Mouse (Mus musculus) kidney, adult 2 months (tissue): ENCODE data around the gene Fry. TPM values are rescaled to one million over a fixed set of nuclear protein-coding genes. Genes with fewer than 3 reads are reported as not detected.
A peak's percentile ranks its signal among the peaks of the same experiment; 100 is the strongest.

ENCODE experiments used
- DNase-seq: peaks from one replicate; pipeline ENCODE4 v3.0.0; 2021
- H3K27ac ChIP-seq: fragments of 200-500 bp; 2 replicates; pipeline ENCODE4 v1.5.1; 2012; ENCODE audit warnings: low read depth, low read length, control low read depth, inconsistent platforms; ENCODE audit not compliant: insufficient read depth
- H3K27me3 ChIP-seq: fragments of 200-500 bp; replicated peaks from 2 replicates; pipeline ENCODE4 v1.6.1; 2012; ENCODE audit warnings: mild to moderate bottlenecking, moderate library complexity, low read length, inconsistent platforms; ENCODE audit not compliant: control insufficient read depth, insufficient read depth
- H3K36me3 ChIP-seq: fragments of 200-500 bp; 2 replicates; pipeline ENCODE4 v1.6.1; 2012; ENCODE audit warnings: mild to moderate bottlenecking, moderate library complexity, low read length, inconsistent platforms; ENCODE audit not compliant: control insufficient read depth, insufficient read depth
- H3K4me1 ChIP-seq: fragments of 200-500 bp; 2 replicates; pipeline ENCODE4 v1.6.1; 2011; ENCODE audit warnings: low read length; ENCODE audit not compliant: control insufficient read depth, insufficient read depth
- H3K4me3 ChIP-seq: fragments of 200-500 bp; 2 replicates; pipeline ENCODE4 v1.5.1; 2011; ENCODE audit warnings: mild to moderate bottlenecking, low read depth, low read length, control low read depth; ENCODE audit not compliant: insufficient read depth
- CTCF ChIP-seq: fragments of 200-500 bp; conservative IDR thresholded peaks from 2 replicates; pipeline ENCODE4 v1.5.1; 2011; ENCODE audit warnings: low read depth, mild to moderate bottlenecking, control low read depth, low read length, moderate library complexity, mixed read lengths; ENCODE audit not compliant: insufficient read depth, insufficient read length
- POLR2A ChIP-seq: fragments of 200-500 bp; IDR thresholded peaks from one replicate; pipeline ENCODE4 v1.6.1; 2011; ENCODE audit warnings: low read depth, low read length, control low read depth
- WGBS: fragments of 180-500 bp; shearing (Covaris S2); methylation state at CpG from one replicate; pipeline ENCODE4 v1.1.7; 2018; 5-methylcytosine and 5-hydroxymethylcytosine counted together
- polyA plus RNA-seq: library from polyadenylated mRNA; depleted of rRNA; stranded (reverse); fragments of >200 nt; gene quantifications from 2 replicates; pipeline ENCODE4 v1.2.3, GENCODE M21; 2012; rRNA removed

The Fry gene
- polyA plus RNA-seq, 1 experiment = 12.9 TPM

DNA sequence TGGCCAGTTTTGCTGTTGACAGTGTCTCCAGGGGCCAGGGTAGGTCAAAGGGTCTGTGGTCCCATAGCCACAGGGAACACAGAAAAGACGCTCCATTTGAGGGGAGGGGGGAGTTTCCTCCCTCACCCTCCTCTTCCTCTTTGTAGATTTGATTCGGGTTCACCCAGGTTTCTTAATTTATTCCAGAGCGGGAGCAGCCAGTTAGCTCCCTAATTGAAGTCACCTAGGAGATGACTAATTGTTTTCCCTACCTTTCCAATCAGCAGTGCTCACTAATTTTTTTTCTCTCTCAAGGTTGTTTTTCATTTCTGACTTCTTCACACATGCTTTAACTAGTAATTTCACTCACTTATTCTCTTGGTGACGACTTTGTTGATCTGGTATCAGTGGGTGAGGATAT lies 399.6 kb downstream of the Fry start, which contains the start of gene Zar1l:
Gene Zar1l (minus strand): TSS at position 101 of the 400 bp plus-strand sequence.
- no peaks in the 10 kb centered on the region for H3K36me3 ChIP-seq
- H3K27ac ChIP-seq = no peak within 1 kb of the TSS
- no peaks in the 10 kb centered on the region for H3K4me1 ChIP-seq
- WGBS = 53% methylated on average over 4 of the region's 4 CpGs
- DNase-seq = no peak
- H3K4me3 ChIP-seq = no peak within 1 kb of the TSS
- H3K27me3 ChIP-seq = no peaks in the 10 kb centered on the region
- TF ChIP-seq POLR2A = no peak
- no peak for TF ChIP-seq CTCF

DNA sequence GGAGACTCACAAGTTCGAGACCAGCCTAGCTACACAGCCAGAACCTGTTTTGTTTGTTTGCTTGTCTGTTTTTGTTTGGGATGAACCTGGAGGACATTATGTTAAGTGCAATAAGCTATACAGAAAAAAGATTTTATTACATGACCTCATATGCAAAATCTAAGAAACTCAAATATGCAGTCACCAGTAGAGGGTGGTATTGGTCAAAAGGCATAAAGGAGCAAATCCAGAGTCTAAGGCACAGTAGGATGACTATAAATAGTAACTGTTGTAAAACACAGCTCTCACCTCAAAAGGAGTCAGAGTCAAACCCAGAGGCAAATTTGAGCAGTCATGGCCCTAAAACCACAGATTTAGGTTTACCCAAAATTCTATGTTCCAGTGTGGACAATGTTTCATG lies 401.1 kb downstream of the Fry start:
- Histone ChIP-seq H3K36me3 (no peaks in the 10 kb centered on the region), H3K27ac (no peak overlapping the region), H3K4me1 (no peaks in the 10 kb centered on the region), H3K27me3 (no peaks in the 10 kb centered on the region), H3K4me3 (no peak overlapping the region)
- TF ChIP-seq CTCF (0 out of 2 replicates have a peak, but pooled peaks have one; percentile 9), POLR2A (no peak)
- peak; percentile 42 for DNase-seq
- WGBS = 94% methylated on average over 1 of the region's 1 CpGs

DNA sequence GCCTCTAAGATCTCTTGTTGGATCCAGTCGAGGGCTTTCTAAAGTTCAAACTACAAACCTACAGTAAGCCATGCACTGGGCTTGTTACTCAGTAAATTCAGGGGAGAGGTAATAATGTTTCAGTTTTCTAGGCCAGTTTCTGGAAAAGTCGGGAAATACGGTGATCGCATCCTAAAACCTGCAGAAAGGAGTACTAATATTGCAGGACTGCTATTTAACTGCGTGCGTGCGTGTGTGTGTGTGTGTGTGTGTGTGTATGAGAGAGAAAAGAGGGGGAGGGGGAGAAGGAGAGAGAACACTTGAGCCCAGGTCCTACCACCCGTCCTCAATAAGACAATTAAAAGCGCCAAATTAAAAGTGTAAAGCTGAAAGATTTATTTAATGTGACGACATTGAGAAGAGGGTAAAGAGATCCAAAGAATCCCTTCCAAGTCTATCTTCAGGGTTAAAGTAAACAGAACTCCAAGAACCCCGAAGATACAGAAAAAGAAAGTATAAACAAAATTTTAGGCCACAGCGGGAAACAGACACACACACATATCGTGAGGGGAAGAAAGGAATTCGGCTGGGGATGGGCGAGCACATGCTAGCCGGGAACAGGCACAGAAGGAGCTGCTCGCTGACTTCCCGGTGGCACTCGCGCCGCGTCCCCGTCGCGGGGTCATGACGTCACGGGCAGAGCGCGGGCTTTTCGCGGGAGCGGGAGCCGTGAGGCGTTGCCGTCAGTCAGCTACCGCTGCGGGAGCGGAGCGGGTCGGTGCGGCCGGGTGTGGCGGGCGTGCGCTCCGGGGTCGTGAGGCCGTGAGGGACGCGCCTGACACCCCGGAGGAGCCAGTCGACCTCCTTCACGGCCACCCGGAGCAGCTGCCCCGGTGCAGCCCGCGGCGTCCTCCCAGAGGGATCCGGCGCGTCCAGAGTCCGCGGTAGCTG lies 403.8 kb downstream of the Fry start, which contains the start of gene Brca2:
Gene Brca2 (plus strand): TSS at position 694 of the 930 bp plus-strand sequence.
- TF ChIP-seq POLR2A = peak; percentile 47
- no peak for TF ChIP-seq CTCF

DNA sequence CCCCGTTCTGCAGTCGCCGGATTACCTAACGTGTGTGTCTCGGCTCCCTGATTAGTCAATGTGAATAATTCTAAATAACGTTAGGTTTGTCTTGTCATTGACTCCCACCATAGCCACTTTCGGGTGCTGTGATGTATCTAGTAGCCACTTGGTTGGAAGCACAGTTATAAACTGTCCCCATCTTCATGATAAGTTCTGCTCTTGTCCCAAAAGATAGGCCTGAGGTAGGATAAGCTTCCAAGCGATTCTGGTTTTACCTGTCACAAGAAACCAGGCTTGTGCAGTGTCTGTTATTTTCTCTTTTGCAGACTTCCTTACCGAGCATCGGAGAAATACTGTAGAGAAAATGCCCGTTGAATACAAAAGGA lies 404.4 kb downstream of the Fry start:
- DNase-seq = no peak
- Histone ChIP-seq H3K27me3 (no peaks in the 10 kb centered on the region), H3K4me1 (no peaks in the 10 kb centered on the region), H3K4me3 (peak overlapping the region; percentile 72), H3K36me3 (no peaks in the 10 kb centered on the region), H3K27ac (no peak overlapping the region)
- no peak for TF ChIP-seq POLR2A
- TF ChIP-seq CTCF = no peak
- WGBS = 7% methylated on average over 11 of the region's 11 CpGs

More for the DNA sequence above, 403.8 kb downstream of the Fry start, which contains the start of gene Brca2:
- no peaks in the 10 kb centered on the region for H3K27me3 ChIP-seq
- H3K4me1 ChIP-seq = no peaks in the 10 kb centered on the region
- peak within 1 kb of the TSS; percentile 72 for H3K4me3 ChIP-seq
- no peak within 1 kb of the TSS for H3K27ac ChIP-seq
- 4% methylated on average over 61 of the region's 63 CpGs for WGBS
- H3K36me3 ChIP-seq = no peaks in the 10 kb centered on the region
- DNase-seq = peak; percentile 92

DNA sequence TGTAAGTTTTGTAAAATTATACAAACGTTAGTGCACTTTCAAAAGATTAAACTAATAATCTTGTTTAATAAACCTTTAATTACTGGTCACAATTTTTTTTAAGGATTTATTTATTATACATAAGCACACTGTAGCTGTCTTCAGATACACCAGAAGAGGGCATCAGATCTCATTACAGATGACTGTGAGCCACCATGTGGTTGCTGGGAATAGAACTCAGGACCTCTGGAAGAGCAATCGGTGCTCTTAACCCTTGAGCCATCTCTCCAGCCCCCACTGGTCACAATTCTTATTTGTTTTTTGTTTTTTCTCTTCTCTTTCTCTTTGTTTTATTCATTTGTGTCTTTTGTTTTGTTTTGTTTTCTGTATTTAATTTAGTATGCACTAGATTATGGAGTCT lies 406.8 kb downstream of the Fry start:
- Histone ChIP-seq H3K27me3 (no peaks in the 10 kb centered on the region), H3K27ac (no peak overlapping the region), H3K4me1 (no peaks in the 10 kb centered on the region), H3K4me3 (no peak overlapping the region), H3K36me3 (no peaks in the 10 kb centered on the region)
- TF ChIP-seq CTCF (no peak), POLR2A (no peak)
- DNase-seq = no peak
- WGBS = 92% methylated on average over 2 of the region's 2 CpGs

DNA sequence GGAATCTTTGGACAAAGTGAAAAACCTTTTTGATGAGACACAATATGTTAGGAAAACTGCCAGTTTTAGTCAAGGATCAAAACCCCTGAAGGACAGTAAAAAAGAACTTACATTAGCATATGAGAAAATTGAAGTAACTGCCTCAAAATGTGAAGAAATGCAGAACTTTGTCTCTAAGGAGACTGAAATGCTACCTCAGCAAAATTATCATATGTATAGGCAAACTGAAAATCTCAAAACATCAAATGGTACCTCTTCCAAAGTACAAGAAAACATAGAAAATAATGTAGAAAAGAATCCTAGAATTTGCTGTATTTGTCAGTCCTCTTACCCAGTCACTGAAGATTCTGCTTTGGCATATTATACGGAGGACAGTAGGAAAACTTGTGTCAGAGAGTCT lies 422.9 kb downstream of the Fry start:
- 98% methylated on average over 1 of the region's 1 CpGs for WGBS

DNA sequence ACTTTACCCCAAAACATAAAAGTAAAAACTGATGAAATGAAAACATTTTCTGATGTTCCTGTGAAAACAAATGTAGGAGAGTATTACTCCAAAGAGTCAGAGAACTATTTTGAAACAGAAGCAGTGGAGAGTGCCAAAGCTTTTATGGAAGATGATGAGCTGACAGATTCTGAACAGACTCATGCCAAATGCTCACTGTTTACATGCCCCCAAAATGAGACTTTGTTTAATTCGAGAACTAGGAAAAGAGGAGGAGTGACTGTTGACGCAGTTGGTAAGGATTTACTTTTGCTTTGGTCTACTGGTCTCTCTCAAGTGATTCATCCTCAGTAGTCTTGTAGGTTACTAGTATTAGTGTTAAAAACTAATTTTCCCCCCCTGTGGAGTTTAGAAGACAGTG lies 424.7 kb downstream of the Fry start:
- Histone ChIP-seq H3K27me3 (no peaks in the 10 kb centered on the region), H3K27ac (no peak overlapping the region), H3K36me3 (no peaks in the 10 kb centered on the region; the same call in 1 of the 2 replicates), H3K4me3 (no peak overlapping the region), H3K4me1 (no peaks in the 10 kb centered on the region)
- 56% methylated on average over 2 of the region's 2 CpGs for WGBS
- no peak for TF ChIP-seq CTCF
- TF ChIP-seq POLR2A = no peak
- DNase-seq = no peak

More for the DNA sequence above, 422.9 kb downstream of the Fry start:
- Histone ChIP-seq H3K4me3 (no peak overlapping the region), H3K27me3 (no peaks in the 10 kb centered on the region), H3K36me3 (no peaks in the 10 kb centered on the region; the same call in 1 of the 2 replicates), H3K4me1 (no peaks in the 10 kb centered on the region), H3K27ac (no peak overlapping the region)
- DNase-seq = no peak
- TF ChIP-seq CTCF = no peak
- TF ChIP-seq POLR2A = no peak

Other genes starting within 250 kb of the Fry start
- gene Rxfp2, start 100.0 kb upstream of the Fry start, polyA plus RNA-seq = 0.08 and 0.30 TPM in 2 replicates